Mouse (Mus musculus) cortical plate, adult 2 months (tissue): ENCODE data around the gene Prnd. TPM values are rescaled to one million over a fixed set of nuclear protein-coding genes. Genes with fewer than 3 reads are reported as not detected.

Experiments used
- H3K27ac ChIP-seq: fragments of 200-500 bp; 2 replicates; pipeline ENCODE4 v1.5.1; 2012; ENCODE audit warnings: low read length, control low read depth, inconsistent platforms; ENCODE audit not compliant: insufficient read depth
- H3K4me1 ChIP-seq: fragments of 200-500 bp; 2 replicates; pipeline ENCODE4 v1.6.1; 2011; ENCODE audit warnings: low read length; ENCODE audit not compliant: control insufficient read depth, insufficient read depth
- H3K4me3 ChIP-seq: fragments of 200-500 bp; 2 replicates; pipeline ENCODE4 v1.5.1; 2011; ENCODE audit warnings: mild to moderate bottlenecking, low read length, control low read depth; ENCODE audit not compliant: insufficient read depth
- CTCF ChIP-seq: fragments of 200-500 bp; IDR thresholded peaks from 2 replicates; pipeline ENCODE4 v1.5.1; 2011; ENCODE audit warnings: mild to moderate bottlenecking, control low read depth, low read length; ENCODE audit not compliant: insufficient read depth; ENCODE audit errors: extremely low read depth
- POLR2A ChIP-seq: fragments of 200-500 bp; IDR thresholded peaks from 2 replicates; pipeline ENCODE4 v1.6.1; 2011; ENCODE audit warnings: mild to moderate bottlenecking, low read length, control low read depth; ENCODE audit not compliant: insufficient read depth; ENCODE audit errors: extremely low read depth
- polyA plus RNA-seq: library from polyadenylated mRNA; depleted of rRNA; stranded (reverse); fragments of >200 nt; gene quantifications from 2 replicates; pipeline ENCODE4 v1.2.3, GENCODE M21; 2012

The Prnd gene
- polyA plus RNA-seq, 1 experiment: 0.46 TPM

- Histone ChIP-seq H3K4me1 (peaks cover 6% of the 10 kb centered on the region), H3K27ac (no peak overlapping the region), H3K4me3 (no peak overlapping the region)
- TF ChIP-seq POLR2A: no peak
- no peak for TF ChIP-seq CTCF
Observed at GRCm38 (mm10) chr2:131970597-131970996, 19.9 kb downstream of the Prnd start.

GRCm38 (mm10) chr2:131971098-131971497 lies 20.4 kb downstream of the Prnd start:
- Histone ChIP-seq H3K4me3 (no peak overlapping the region), H3K27ac (no peak overlapping the region), H3K4me1 (peaks cover 6% of the 10 kb centered on the region)
- TF ChIP-seq CTCF (no peak), POLR2A (no peak)

GRCm38 (mm10) chr2:131976663-131977062 lies 26.0 kb downstream of the Prnd start:
- TF ChIP-seq CTCF (no peak), POLR2A (no peak)
- no peaks in the 10 kb centered on the region; the same call in 1 of the 2 replicates for H3K4me1 ChIP-seq
- H3K4me3 ChIP-seq: no peak overlapping the region
- H3K27ac ChIP-seq: no peak overlapping the region

- Histone ChIP-seq H3K4me1 (no peaks in the 10 kb centered on the region), H3K4me3 (no peak overlapping the region)
- TF ChIP-seq POLR2A (no peak), CTCF (no peak)
Observed at GRCm38 (mm10) chr2:131980866-131981265, 30.2 kb downstream of the Prnd start.

GRCm38 (mm10) chr2:131982546-131983196 lies 32.0 kb downstream of the Prnd start:
- Histone ChIP-seq H3K4me3 (no peak overlapping the region), H3K27ac (no peak overlapping the region), H3K4me1 (no peaks in the 10 kb centered on the region)
- peak; percentile 99 for TF ChIP-seq CTCF
- TF ChIP-seq POLR2A: no peak

More at GRCm38 (mm10) chr2:131980866-131981265, 30.2 kb downstream of the Prnd start:
- H3K27ac ChIP-seq: no peak overlapping the region

GRCm38 (mm10) chr2:131987950-131988349 lies 37.3 kb downstream of the Prnd start:
- peaks cover 4% of the 10 kb centered on the region; the same call in 1 of the 2 replicates for H3K4me1 ChIP-seq
- TF ChIP-seq CTCF: no peak
- H3K27ac ChIP-seq: no peak overlapping the region; the same call in 1 of the 2 replicates
- H3K4me3 ChIP-seq: no peak overlapping the region

GRCm38 (mm10) chr2:131988550-131988949 lies 37.9 kb downstream of the Prnd start:
- Histone ChIP-seq H3K27ac (no peak overlapping the region), H3K4me3 (no peak overlapping the region), H3K4me1 (peaks cover 10% of the 10 kb centered on the region)
- TF ChIP-seq CTCF (no peak), POLR2A (no peak)

- H3K27ac ChIP-seq: no peak overlapping the region
Observed at GRCm38 (mm10) chr2:131992487-131992886, 41.8 kb downstream of the Prnd start.

GRCm38 (mm10) chr2:131993151-131993550 lies 42.5 kb downstream of the Prnd start:
- no peak overlapping the region for H3K27ac ChIP-seq
- H3K4me3 ChIP-seq: no peak overlapping the region
- no peak for TF ChIP-seq CTCF
- peaks cover 19% of the 10 kb centered on the region for H3K4me1 ChIP-seq

More at GRCm38 (mm10) chr2:131992487-131992886, 41.8 kb downstream of the Prnd start:
- TF ChIP-seq CTCF (no peak), POLR2A (no peak)
- no peak overlapping the region for H3K4me3 ChIP-seq
- H3K4me1 ChIP-seq: peaks cover 18% of the 10 kb centered on the region

GRCm38 (mm10) chr2:131993563-131994088 lies 43.0 kb downstream of the Prnd start:
- Histone ChIP-seq H3K4me1 (peaks cover 19% of the 10 kb centered on the region), H3K4me3 (no peak overlapping the region), H3K27ac (no peak overlapping the region)
- TF ChIP-seq CTCF (no peak), POLR2A (no peak)
